Mouse (Mus musculus) activated CD4-positive, CD25-positive, alpha-beta regulatory T cell, adult 9 weeks (primary cell): ENCODE data around the gene Gm28051. TPM values are rescaled to one million over a fixed set of nuclear protein-coding genes. Genes with fewer than 3 reads are reported as not detected.

Source experiments
- polyA plus RNA-seq: library from polyadenylated mRNA; unstranded; fragments of 100-300 nt; shearing (Covaris generic); gene quantifications from one replicate; pipeline ENCODE4 v1.2.1, GENCODE M21; 2017

Gene Gm28051
- not detected for polyA plus RNA-seq

DNA sequence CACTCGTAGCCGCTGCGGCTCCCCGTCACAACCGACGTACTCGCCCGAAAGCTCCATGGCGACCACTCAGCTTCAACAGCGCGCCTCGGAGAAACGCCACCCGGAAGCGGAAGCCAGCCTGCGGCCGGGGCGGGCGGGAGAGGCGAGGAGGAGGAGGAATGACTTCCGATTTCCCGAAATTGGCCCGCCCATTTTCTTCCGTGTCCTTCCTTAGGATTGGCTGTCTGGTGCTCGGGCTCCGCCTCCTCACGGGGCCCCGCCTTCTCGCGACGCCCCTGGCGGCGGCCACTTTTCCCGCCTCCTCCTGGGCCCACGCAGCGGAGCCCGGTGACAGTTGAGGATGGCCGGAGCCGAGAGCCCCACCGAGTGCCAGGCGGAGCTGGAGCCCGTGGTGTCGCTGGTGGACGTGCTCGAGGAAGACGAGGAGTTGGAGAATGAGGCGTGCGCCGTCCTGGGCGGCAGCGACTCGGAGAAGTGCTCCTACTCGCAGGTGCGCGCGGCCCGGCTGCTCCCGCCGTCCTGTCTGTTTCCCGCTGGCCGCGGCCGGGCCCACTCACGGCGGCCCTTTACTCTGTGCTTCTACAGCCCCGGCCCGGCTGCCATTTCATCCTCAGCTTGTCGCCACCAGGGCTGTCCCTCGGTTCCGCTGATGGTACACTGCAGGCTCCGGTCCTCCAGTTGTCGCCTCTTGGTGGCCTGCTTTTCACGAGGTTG is at the start of gene Gm28051, which contains the start of the genes Gon7 and Ubr7:
Gene Gm28051 (minus strand): TSS at position 77 of the 714 bp plus-strand sequence.
Gene Gon7 (minus strand): TSS at position 115 of the 714 bp plus-strand sequence.
Gene Ubr7 (plus strand): TSS at position 279 of the 714 bp plus-strand sequence.

DNA sequence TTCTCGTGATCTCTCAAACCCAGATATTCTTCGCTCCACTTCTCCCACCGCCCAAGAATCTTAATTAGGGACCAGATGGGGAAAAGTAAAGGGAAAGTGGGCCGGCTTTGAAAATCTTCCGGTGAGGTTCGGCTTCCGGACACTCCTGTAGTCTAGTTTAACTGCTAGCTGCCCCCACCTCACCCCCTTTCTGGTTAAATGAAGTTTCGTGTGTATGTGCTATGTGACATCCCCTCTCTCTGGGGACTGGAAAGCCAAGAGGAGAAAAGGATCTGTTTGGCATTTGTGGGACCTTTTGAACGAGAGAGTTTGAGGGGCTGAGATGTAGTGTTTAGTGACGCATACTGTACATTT is 815 bp upstream of the Gm28051 start, which contains the start of gene Gm20604:
Gene Gm20604 (minus strand): TSS at position 270 of the 354 bp plus-strand sequence.

DNA sequence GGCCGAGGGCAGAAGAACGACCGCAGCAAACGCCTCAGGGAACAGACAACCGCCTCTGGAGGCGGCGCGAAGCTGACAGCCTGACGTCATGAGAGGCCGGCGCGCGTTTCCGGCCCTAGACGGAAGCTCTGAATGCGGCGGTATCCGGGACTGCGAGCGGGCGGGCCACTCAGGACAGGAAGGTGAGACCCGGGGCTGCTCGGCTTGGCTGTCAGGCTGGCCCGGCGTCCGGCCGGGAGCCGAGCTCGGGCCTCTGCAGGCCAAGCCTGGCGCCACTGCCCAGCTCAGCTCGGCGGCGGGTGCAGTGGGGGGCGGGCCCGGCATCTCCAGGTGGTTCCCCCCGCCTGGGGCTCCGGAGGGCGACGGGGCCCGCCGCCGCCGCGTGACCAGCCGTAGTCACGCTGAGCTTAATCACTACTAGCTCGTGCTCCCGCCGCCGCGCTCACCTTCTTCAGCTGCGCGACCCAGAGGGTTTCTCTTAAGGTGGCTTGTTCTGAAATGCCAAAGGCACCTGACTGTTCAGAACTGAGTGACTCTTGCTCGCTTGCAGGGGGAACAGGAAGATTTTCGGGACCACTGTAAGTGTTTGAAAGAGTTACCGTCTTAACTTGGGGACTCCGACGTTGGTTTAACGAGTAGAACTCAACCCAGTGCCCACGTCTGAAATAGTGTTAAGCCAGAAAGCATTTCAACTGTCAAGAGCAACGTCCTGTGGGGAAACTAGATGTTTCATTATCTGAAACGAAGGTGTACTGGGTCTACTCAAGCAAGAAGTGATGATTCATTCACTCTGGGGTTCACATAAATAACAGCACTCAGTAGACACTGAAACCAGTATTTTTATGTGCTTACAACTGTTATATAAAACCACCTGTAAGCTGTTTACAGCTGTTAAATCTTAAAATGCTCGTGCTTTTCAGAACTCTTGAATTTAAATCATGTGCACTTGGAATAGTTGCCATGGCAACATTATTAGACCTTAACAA is 13.7 kb downstream of the Gm28051 start, which contains the start of the genes Moap1 and Tmem251:
Gene Moap1 (minus strand): TSS at position 73 of the 986 bp plus-strand sequence.
Gene Tmem251 (plus strand): TSS at position 174 of the 986 bp plus-strand sequence.

DNA sequence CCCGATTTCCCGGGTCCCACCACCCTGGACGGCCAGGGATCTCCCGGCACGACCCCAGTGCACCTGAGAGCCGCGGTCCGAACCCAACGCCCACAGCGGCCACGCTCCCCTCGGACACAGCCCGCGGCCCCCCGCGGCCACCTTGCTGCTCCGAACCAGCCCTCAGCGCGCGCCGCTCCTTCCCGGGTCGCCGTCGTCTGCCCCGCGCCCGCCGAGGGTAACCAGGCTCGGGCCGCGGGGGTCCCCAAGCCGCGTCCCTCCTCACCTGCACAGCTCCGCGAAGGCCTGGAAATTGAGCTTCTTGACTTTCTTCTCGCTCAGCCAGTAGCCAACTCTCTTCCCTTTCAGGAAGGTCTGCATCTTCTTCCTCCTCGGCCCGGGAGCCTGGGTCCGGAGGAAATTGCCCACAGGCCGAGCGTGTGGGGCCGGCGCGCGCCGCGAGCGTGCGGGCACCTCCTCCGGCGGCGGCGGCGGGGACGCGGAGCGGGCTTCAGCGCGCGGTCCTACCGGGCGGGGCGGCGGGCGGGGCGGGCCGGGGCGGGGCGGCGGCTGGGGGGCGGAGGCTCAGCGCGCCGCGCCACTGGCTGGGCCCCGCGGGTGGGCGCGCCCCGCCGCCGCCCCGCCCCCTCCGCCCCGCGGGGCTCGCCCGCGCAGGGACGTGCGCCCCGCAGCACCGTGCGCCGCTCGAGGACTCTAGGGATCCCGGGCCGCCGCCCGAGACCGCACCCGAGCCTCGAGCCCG is 52.9 kb downstream of the Gm28051 start, which contains the start of gene Itpk1:
Gene Itpk1 (minus strand): TSS at position 474 of the 742 bp plus-strand sequence.

Other genes with a start within 250 kb of the Gm28051 start
- gene Chga, start 202.8 kb downstream of the Gm28051 start, polyA plus RNA-seq = not detected
- gene Itpk1, start 52.8 kb downstream of the Gm28051 start, polyA plus RNA-seq = 37.1 TPM
- gene Moap1, start 14.1 kb downstream of the Gm28051 start, polyA plus RNA-seq = 5.8 TPM
- gene Tmem251, start 14.0 kb downstream of the Gm28051 start, polyA plus RNA-seq = 8.7 TPM
- gene Gon7, start within 50 bp of the Gm28051 start, polyA plus RNA-seq = 28.5 TPM
- gene Ubr7, start 202 bp upstream of the Gm28051 start, polyA plus RNA-seq = 36.5 TPM
- 8.1 TPM for gene Gm20604, start 907 bp upstream of the Gm28051 start, polyA plus RNA-seq
- 7.8 TPM for gene Btbd7, start 120.7 kb upstream of the Gm28051 start, polyA plus RNA-seq
- gene Cox8c, start 141.6 kb upstream of the Gm28051 start, polyA plus RNA-seq = not detected
- gene Unc79, start 191.1 kb upstream of the Gm28051 start, polyA plus RNA-seq = 0.60 TPM